Mouse (Mus musculus): Measurements from ENCODE around the gene Rsph3a.
"Not testable (repeated sequence)": the region's sequence is repeated elsewhere in the genome, so short reads cannot be mapped to it uniquely, and the experiment has no call there.

Gene Rsph3a

GRCm38 (mm10) chr17:7929279-7929678 lies 16.1 kb upstream of the Rsph3a start:
- DNase-seq: no peak

- DNase-seq: no peak
Measured at GRCm38 (mm10) chr17:7931096-7931990, 14.1 kb upstream of the Rsph3a start.

DNA sequence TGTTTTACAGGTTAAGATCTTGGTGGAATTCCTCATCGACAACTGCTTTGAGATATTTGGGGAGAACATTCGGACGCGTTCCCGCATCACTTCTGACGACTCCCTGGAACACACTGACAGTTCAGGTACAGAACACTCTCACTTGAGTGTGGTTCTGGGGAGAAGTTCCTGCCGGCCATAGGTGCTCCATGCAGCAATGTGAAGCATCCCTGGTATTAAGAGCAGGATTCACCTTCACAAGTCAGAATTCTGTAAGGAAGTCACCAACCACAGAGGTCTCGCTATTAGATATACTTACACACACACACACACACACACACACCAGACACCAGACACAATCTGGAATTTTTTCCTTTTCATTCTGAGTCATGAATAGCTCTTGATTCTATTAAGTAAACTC lies 13.3 kb upstream of the Rsph3a start:
- DNase-seq: not testable (repeated sequence)

DNA sequence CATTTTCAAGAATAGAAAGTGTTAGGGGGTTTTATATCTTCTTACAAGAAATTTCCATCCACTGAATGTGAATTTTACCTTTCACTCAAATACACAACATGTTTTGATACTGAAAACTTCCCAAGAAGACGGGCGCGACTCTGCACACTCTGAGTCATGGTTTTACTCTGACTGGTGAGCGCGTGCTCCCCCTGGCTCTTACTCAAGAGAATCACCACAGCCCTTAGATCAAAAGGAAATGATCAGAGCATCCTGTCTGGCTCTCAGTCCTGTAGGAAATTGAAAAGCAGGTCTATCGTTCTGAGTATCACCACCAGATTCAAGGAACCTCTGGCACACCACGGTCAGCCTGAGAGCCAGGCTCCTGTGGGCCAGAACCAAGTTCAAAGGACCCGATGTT lies 5.8 kb upstream of the Rsph3a start:
- DNase-seq: no peak

- DNase-seq: not testable (repeated sequence)
Measured at GRCm38 (mm10) chr17:7946053-7946627, 726 bp downstream of the Rsph3a start.

- DNase-seq: not testable (repeated sequence)
Measured at GRCm38 (mm10) chr17:7951333-7951732, 5.9 kb downstream of the Rsph3a start.

DNA sequence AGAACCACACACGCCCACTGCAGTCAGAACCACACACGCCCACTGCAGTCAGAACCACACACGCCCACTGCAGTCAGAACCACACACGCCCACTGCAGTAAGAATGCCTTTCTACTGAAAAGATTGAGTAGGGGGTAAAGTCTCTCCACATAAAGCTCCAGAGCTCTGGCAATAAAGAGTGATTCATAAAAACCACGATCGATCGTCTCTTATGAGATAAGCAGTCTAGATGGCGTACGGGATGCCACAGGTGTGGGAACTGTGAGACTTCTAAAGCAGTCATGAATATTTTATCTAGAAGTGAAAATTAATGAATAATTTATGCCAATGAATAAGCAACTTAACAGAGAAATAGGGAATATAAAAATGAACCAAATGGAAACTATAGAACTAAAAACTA lies 11.8 kb downstream of the Rsph3a start:
- not testable (repeated sequence) for DNase-seq

GRCm38 (mm10) chr17:7963333-7963732 lies 17.9 kb downstream of the Rsph3a start:
- not testable (repeated sequence) for DNase-seq

- DNase-seq: not testable (repeated sequence)
Measured at GRCm38 (mm10) chr17:7964398-7964797, 19.0 kb downstream of the Rsph3a start.

- DNase-seq: not testable (repeated sequence)
Measured at GRCm38 (mm10) chr17:7968490-7968889, 23.1 kb downstream of the Rsph3a start.

DNA sequence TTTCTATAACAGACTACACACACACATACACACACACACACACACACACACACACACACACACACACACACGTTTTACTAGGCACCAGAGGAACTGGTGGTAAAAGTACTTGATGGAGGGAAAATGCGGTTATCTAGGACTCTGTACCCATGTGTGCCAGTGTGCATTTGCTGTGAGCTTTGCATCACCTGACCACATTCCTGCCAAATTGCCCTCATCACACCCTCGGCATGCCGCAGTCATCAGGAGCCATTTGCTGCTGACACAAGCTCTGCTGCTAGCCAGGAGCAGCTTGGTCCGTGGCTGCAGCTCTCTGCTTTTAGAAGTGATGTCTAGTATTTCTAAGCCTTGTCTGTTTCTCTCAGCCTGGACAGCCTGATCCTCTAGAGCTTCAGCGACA lies 24.4 kb downstream of the Rsph3a start:
- DNase-seq: not testable (repeated sequence)

- DNase-seq: not testable (repeated sequence)
Measured at GRCm38 (mm10) chr17:7983484-7983883, 38.1 kb downstream of the Rsph3a start.

- not testable (repeated sequence) for DNase-seq
Measured at GRCm38 (mm10) chr17:7985597-7985996, 40.2 kb downstream of the Rsph3a start.

DNA sequence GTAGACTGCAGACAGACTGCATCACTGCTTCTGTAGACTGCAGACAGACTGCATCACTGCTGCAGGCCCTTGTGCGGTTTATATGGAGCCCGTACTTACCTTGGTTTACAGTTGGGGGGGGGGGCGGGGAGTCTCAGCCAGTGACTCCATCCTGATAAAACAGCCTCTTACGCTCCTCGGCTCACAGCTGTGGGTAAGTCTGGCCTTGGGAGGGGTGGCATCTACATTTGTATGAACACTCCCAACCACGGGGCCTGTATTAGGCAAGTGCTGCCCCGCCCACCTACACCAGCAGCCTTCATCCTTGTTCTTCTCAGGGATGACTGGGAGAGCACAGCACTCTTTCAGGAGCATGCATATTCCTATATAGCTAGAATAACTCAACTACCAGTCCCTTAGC lies 41.6 kb downstream of the Rsph3a start:
- not testable (repeated sequence) for DNase-seq

- not testable (repeated sequence) for DNase-seq
Measured at GRCm38 (mm10) chr17:8003248-8003647, 57.8 kb downstream of the Rsph3a start.

GRCm38 (mm10) chr17:8006771-8007170 lies 61.4 kb downstream of the Rsph3a start:
- not testable (repeated sequence) for DNase-seq

DNA sequence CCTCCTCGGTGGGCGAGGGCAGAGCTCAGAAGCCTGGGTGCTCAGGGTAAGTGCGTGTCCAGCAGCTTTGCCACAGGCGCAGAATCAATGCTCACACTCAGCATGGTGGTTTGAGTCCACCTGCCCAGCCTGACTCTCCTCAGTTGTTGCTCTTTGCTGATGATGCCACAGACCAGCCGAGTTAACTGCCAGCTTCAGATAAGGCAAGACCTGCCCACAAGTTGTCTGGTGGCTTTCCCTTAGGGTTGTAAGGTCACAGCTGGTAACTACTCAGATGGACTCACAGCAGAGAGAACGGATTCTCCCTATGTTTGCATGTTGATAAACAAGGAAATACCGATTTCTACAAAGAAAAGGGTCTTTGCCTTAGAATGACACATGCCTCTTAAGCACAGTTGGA lies 64.2 kb downstream of the Rsph3a start:
- not testable (repeated sequence) for DNase-seq

GRCm38 (mm10) chr17:8013974-8014373 lies 68.6 kb downstream of the Rsph3a start:
- DNase-seq: not testable (repeated sequence)

DNA sequence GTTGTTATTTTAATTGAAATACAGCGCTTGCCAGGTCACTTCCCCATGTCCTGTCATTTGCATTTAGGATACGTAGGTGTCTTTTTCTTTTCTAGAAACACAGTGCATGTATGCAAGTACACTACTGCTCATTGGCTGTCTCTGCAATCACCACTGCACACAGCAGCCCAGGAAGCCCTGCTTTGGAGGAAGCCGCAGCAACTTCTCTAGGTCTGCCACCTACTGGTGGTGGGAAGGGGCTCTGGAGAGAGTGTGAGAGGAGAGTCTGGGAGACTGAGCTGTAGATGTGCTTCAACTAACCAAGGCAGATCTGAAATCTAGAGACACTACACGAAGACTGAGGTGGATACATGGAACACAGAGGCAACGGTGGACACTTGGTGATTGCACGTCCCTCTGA lies 77.3 kb downstream of the Rsph3a start:
- DNase-seq: not testable (repeated sequence)

DNA sequence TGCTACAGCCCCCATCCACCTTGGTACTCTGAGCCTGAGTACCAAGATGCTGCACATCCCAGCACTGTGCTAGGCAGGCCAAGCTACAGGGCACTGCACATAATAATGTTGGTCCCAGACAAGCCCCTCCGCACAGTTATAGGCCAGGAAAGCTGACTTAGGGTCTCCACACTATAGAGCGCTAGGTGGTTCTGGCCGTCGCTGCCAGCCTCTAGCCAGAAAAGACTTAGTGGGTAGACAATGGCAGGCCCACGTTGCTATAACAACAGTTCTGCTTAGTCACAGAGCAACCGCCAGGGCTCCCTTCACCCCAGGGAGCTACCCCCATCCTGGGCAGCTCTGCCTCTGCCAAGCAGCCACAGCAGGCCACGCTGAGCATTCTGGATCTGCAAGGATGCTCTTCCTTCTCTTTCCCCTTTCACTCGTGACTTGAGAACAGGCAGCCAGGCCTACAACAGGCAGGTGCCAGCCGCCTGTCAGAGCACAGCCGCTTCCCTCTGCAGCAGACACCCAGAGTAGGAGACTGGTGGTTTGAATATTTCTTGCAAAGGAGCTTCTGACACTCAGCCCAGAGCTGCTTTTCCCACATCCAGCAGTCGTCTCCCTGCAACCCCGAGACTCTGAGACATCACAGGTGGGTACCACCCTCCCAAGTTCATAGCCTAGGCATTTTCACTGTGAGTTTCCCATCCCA lies 82.2 kb downstream of the Rsph3a start:
- DNase-seq: not testable (repeated sequence)

Data from cerebellum, postnatal 36 days (tissue).